Mouse (Mus musculus): Measurements from ENCODE around the gene 4930415O20Rik. TPM values are rescaled to one million over a fixed set of nuclear protein-coding genes. Genes with fewer than 3 reads are reported as not detected.

Gene 4930415O20Rik
- polyA plus RNA-seq, 1 experiment from 2014 or later, result not detected

DNA sequence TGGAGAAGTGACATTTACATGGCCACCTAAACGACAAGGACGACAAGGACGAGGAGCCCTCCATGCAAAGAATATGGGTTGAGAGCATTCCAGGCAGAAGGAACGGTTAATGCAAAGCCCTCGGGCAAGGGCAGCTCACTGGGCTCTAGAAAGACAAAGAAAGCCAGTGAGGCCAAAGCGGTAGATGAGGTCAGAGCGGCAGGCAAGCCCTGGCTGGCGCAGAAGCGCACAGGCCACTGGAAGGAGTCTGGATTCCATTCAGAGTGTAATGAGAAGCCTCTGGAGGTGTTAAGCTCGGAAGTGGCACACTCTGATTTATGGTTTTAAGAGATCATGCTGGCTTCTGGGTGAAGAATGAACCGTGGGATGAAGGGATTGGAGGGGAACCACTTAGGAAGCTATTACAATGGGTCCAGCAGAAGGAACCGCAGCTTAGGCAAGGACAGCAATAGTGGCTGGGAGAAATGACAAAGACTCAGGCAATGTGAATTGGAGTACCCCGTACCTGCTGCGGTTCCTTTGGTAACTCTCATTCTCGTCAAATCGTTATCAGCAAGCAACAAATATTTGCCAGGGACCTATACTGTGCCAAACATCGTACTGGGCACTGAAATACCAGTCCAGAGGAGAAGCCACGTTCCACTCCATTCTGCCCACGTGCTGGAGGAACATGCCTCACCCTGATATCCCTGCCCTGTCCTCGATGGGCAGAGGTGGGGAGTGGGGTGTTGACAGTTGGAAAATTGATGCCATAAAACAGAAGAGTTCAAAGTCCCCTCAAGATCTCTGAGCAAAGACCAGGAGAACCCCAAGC is 45.8 kb downstream of the 4930415O20Rik start:
- Histone ChIP-seq H3K9ac (replicated peaks; ENCODE audit: low read length) (0 out of 2 replicates have a peak overlapping the region, but pooled peaks have one; percentile 7), H3K36me3 (replicated peaks; ENCODE audit: control insufficient read depth, insufficient read depth, low read depth, low read length) (no peaks in the 10 kb centered on the region), H3K27me3 (ENCODE audit: control insufficient read depth, insufficient read depth, low read length) (no peaks in the 10 kb centered on the region), H3K4me2 (ENCODE audit: low read depth, low read length) (peak overlapping the region; percentile 2; the same call in 1 of the 2 replicates), H3K4me3 (ENCODE audit: low read depth, low read length) (no peak overlapping the region), H3K9me3 (replicated peaks; ENCODE audit: control insufficient read depth, low read length) (no peaks in the 10 kb centered on the region), H3K4me1 (ENCODE audit: control insufficient read depth, insufficient read depth, low read length) (no peaks in the 10 kb centered on the region; the same call in 1 of the 2 replicates), H3K27ac (replicated peaks; ENCODE audit: low read depth, low read length) (no peak overlapping the region)
- no peak for ATAC-seq (replicated peaks; ENCODE audit: insufficient number of reproducible peaks, low FRiP score, low TSS enrichment, low read depth)
- peak; percentile 28 for DNase-seq (ENCODE audit: low spot score)
- WGBS, result 32% methylated on average over 20 of the region's 20 CpGs

DNA sequence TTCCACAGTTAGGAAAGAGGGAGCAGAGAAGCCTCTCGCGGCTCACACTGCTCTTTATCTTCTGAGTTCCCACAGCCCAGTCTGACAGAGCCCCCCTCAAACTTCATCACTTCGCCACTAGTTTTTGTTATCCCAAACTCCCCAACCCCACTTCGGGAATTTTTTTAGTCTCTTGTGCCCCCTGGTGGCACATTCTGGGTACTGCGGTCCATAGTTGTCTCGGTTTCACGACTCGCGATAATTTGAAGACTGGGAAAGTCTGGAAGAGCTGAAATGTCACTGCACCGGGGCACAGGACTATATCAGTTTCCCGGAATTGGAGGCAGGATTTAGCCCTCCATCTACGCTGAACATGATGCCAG is 46.4 kb downstream of the 4930415O20Rik start:
- Histone ChIP-seq H3K27me3 (ENCODE audit: control insufficient read depth, insufficient read depth, low read length) (no peaks in the 10 kb centered on the region), H3K36me3 (replicated peaks; ENCODE audit: control insufficient read depth, insufficient read depth, low read depth, low read length) (no peaks in the 10 kb centered on the region), H3K4me2 (ENCODE audit: low read depth, low read length) (peak overlapping the region; percentile 2; the same call in 1 of the 2 replicates), H3K9me3 (replicated peaks; ENCODE audit: control insufficient read depth, low read length) (no peaks in the 10 kb centered on the region), H3K27ac (replicated peaks; ENCODE audit: low read depth, low read length) (no peak overlapping the region), H3K4me3 (ENCODE audit: low read depth, low read length) (no peak overlapping the region), H3K9ac (replicated peaks; ENCODE audit: low read length) (0 out of 2 replicates have a peak overlapping the region, but pooled peaks have one; percentile 7), H3K4me1 (ENCODE audit: control insufficient read depth, insufficient read depth, low read length) (no peaks in the 10 kb centered on the region; the same call in 1 of the 2 replicates)
- DNase-seq (ENCODE audit: low spot score), result peak; percentile 92
- WGBS, result 1% methylated on average over 12 of the region's 12 CpGs
- ATAC-seq (replicated peaks; ENCODE audit: insufficient number of reproducible peaks, low FRiP score, low TSS enrichment, low read depth), result no peak

DNA sequence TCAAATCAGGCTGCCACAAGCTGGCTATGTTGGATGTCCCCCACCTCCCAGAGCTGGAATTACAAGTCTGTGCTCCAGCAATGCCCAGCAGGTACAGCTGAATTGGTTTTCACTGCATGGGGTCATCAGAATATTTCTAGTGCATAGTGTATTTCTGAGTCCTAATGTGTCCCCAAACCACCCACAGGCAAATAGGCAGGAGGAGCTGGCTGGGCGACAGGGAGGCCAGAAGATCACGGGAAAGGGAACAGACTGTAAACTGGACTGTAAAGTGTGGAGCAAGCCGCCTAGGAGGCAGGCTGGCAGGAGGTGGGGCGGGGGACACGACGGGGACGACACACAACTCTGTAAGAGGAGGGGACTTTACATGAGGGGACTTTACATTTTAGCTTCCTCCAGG is 51.4 kb downstream of the 4930415O20Rik start:
- no peak overlapping the region for H3K4me3 ChIP-seq (ENCODE audit: low read depth, low read length)
- H3K9me3 ChIP-seq (replicated peaks; ENCODE audit: control insufficient read depth, low read length), result no peaks in the 10 kb centered on the region
- no peak for ATAC-seq (replicated peaks; ENCODE audit: insufficient number of reproducible peaks, low FRiP score, low TSS enrichment, low read depth)
- H3K27me3 ChIP-seq (ENCODE audit: control insufficient read depth, insufficient read depth, low read length), result no peaks in the 10 kb centered on the region
- no peak overlapping the region; the same call in 1 of the 2 replicates for H3K9ac ChIP-seq (replicated peaks; ENCODE audit: low read length)
- no peak overlapping the region for H3K27ac ChIP-seq (replicated peaks; ENCODE audit: low read depth, low read length)
- H3K4me1 ChIP-seq (ENCODE audit: control insufficient read depth, insufficient read depth, low read length), result no peaks in the 10 kb centered on the region
- 9% methylated on average over 7 of the region's 7 CpGs for WGBS
- no peak for DNase-seq (ENCODE audit: low spot score)
- H3K4me2 ChIP-seq (ENCODE audit: low read depth, low read length), result no peak overlapping the region
- H3K36me3 ChIP-seq (replicated peaks; ENCODE audit: control insufficient read depth, insufficient read depth, low read depth, low read length), result no peaks in the 10 kb centered on the region

DNA sequence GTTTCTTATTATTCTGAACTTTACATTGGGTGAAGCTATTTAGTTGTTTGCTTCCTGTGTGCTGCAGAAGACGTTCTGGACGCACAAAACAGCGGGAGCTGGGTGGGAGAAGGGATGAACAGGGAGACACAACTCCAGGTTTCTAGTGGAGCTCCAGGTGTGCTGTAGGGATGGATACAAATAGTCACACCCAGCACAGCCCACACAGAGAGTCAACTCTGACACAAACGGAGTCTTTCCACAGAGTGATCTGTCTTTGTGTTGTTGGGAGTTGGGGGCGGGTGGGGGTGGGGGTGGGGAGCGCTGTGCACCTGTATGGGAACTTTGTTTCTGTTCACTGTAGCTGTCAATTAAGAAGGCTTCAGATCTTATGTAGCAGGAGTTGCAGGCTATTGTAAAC is 51.9 kb downstream of the 4930415O20Rik start:
- H3K4me1 ChIP-seq (ENCODE audit: control insufficient read depth, insufficient read depth, low read length), result no peaks in the 10 kb centered on the region
- 16% methylated on average over 6 of the region's 6 CpGs for WGBS
- H3K27me3 ChIP-seq (ENCODE audit: control insufficient read depth, insufficient read depth, low read length), result no peaks in the 10 kb centered on the region
- H3K36me3 ChIP-seq (replicated peaks; ENCODE audit: control insufficient read depth, insufficient read depth, low read depth, low read length), result no peaks in the 10 kb centered on the region
- no peaks in the 10 kb centered on the region for H3K9me3 ChIP-seq (replicated peaks; ENCODE audit: control insufficient read depth, low read length)
- H3K4me2 ChIP-seq (ENCODE audit: low read depth, low read length), result no peak overlapping the region
- no peak for ATAC-seq (replicated peaks; ENCODE audit: insufficient number of reproducible peaks, low FRiP score, low TSS enrichment, low read depth)
- H3K9ac ChIP-seq (replicated peaks; ENCODE audit: low read length), result no peak overlapping the region
- H3K4me3 ChIP-seq (ENCODE audit: low read depth, low read length), result no peak overlapping the region
- no peak for DNase-seq (ENCODE audit: low spot score)
- no peak overlapping the region for H3K27ac ChIP-seq (replicated peaks; ENCODE audit: low read depth, low read length)

DNA sequence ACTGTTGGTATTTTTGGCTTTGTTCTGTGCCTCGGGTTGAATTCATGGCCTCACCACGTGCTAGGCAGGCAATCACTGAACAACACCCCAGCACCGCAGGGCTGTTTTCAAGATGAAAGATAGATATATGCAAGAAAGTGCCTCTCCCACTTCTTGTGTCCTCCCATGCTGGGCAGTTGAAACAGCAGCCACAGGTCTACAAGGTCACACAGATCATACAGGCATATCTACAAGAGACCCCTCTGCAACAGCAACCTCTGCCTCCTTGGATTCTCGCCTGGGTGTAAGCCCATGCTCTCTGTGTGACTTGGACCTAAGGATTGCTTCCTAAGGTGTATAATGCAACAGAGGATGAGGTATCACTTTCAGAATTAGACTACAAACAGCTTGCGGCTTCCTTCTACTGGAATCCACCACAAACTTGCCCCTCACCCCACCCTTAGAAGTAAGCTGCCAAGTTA is 52.6 kb downstream of the 4930415O20Rik start:
- H3K27ac ChIP-seq (replicated peaks; ENCODE audit: low read depth, low read length), result no peak overlapping the region
- WGBS, result 58% methylated on average over 5 of the region's 5 CpGs
- no peak overlapping the region for H3K4me2 ChIP-seq (ENCODE audit: low read depth, low read length)
- DNase-seq (ENCODE audit: low spot score) (no peak), ATAC-seq (replicated peaks; ENCODE audit: insufficient number of reproducible peaks, low FRiP score, low TSS enrichment, low read depth) (no peak)
- H3K4me3 ChIP-seq (ENCODE audit: low read depth, low read length), result no peak overlapping the region
- H3K9me3 ChIP-seq (replicated peaks; ENCODE audit: control insufficient read depth, low read length), result no peaks in the 10 kb centered on the region
- no peak overlapping the region for H3K9ac ChIP-seq (replicated peaks; ENCODE audit: low read length)
- H3K36me3 ChIP-seq (replicated peaks; ENCODE audit: control insufficient read depth, insufficient read depth, low read depth, low read length), result no peaks in the 10 kb centered on the region
- no peaks in the 10 kb centered on the region for H3K4me1 ChIP-seq (ENCODE audit: control insufficient read depth, insufficient read depth, low read length)
- H3K27me3 ChIP-seq (ENCODE audit: control insufficient read depth, insufficient read depth, low read length), result peaks cover 3% of the 10 kb centered on the region; the same call in 1 of the 2 replicates

DNA sequence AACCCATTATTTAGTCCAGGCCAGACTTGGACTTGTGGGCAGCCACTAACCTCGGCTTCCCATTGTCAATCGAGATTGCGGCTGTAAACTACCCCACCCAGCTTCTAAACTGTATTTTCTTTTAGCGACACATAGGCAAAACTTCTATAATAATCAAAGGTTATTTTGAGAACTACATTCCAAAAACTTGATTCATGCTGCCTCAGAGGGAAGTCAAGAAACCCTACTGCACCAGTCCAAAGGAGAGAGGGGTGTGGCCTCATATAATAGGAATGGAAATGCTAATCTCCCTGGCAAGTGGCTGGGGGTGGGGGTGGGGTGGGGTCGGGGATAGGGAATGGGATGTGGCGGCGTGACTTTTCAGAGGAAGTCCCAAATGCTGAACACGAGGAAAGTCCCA is 55.3 kb downstream of the 4930415O20Rik start:
- Histone ChIP-seq H3K9ac (replicated peaks; ENCODE audit: low read length) (no peak overlapping the region), H3K9me3 (replicated peaks; ENCODE audit: control insufficient read depth, low read length) (no peaks in the 10 kb centered on the region), H3K27me3 (ENCODE audit: control insufficient read depth, insufficient read depth, low read length) (peaks cover 11% of the 10 kb centered on the region), H3K36me3 (replicated peaks; ENCODE audit: control insufficient read depth, insufficient read depth, low read depth, low read length) (no peaks in the 10 kb centered on the region), H3K4me2 (ENCODE audit: low read depth, low read length) (no peak overlapping the region), H3K4me1 (ENCODE audit: control insufficient read depth, insufficient read depth, low read length) (peaks cover 3% of the 10 kb centered on the region; the same call in 1 of the 2 replicates), H3K27ac (replicated peaks; ENCODE audit: low read depth, low read length) (no peak overlapping the region), H3K4me3 (ENCODE audit: low read depth, low read length) (no peak overlapping the region)
- no peak for DNase-seq (ENCODE audit: low spot score)
- ATAC-seq (replicated peaks; ENCODE audit: insufficient number of reproducible peaks, low FRiP score, low TSS enrichment, low read depth), result no peak
- WGBS, result 38% methylated on average over 8 of the region's 8 CpGs

DNA sequence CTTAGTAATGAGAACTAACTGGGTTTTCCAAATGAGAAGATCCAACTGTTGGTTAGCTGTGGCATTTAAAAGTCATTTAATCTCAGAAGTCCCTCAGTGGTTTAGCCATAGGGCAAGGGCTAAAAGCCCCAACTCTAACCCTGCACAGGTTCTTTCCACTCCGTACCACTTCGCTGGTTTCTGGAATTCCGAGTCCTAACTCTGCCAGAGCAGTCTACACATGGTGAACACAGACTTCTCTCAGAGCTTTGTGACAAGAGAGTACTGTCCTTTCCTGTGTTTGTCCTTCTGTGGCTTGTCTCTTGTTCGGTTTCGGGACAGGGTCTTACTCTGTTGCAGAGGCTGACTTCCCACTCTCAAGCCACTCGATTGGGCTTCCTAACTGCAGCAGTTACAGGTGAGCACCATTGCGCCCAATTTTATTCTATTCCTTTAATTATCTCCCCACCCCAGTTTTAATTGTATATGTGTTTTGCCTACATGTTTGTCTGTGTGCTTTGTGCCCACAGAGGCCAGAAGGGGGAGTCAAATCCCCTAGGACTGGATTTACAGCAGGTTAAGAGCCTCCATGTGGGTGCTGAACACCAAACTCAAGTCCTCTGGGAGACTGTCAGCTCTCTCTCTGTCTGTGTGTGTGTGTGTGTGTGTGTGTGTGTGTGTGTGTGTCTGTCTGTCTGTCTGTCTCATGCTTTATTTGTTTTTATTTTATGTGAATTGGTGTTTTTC is 55.8 kb downstream of the 4930415O20Rik start:
- peaks cover 12% of the 10 kb centered on the region for H3K27me3 ChIP-seq (ENCODE audit: control insufficient read depth, insufficient read depth, low read length)
- no peak overlapping the region for H3K4me3 ChIP-seq (ENCODE audit: low read depth, low read length)
- H3K4me1 ChIP-seq (ENCODE audit: control insufficient read depth, insufficient read depth, low read length), result peaks cover 3% of the 10 kb centered on the region; the same call in 1 of the 2 replicates
- no peak overlapping the region for H3K9ac ChIP-seq (replicated peaks; ENCODE audit: low read length)
- no peak overlapping the region for H3K27ac ChIP-seq (replicated peaks; ENCODE audit: low read depth, low read length)
- no peaks in the 10 kb centered on the region for H3K36me3 ChIP-seq (replicated peaks; ENCODE audit: control insufficient read depth, insufficient read depth, low read depth, low read length)
- no peak for DNase-seq (ENCODE audit: low spot score)
- ATAC-seq (replicated peaks; ENCODE audit: insufficient number of reproducible peaks, low FRiP score, low TSS enrichment, low read depth), result no peak
- WGBS, result 71% methylated on average over 7 of the region's 7 CpGs
- no peaks in the 10 kb centered on the region for H3K9me3 ChIP-seq (replicated peaks; ENCODE audit: control insufficient read depth, low read length)
- no peak overlapping the region for H3K4me2 ChIP-seq (ENCODE audit: low read depth, low read length)

All from embryonic facial prominence, embryonic 11.5 days (tissue).